Mouse (Mus musculus) midbrain, postnatal 0 days (tissue): ENCODE data around the gene Ubash3b. TPM values are rescaled to one million over a fixed set of nuclear protein-coding genes. Genes with fewer than 3 reads are reported as not detected.

Experiments
- ATAC-seq: fragments of 200-750 bp; cut with Nextera tagmentation; 2 replicates; pipeline ENCODE4 v1.8.0; 2017; ENCODE audit warnings: moderate number of reproducible peaks, mild to moderate bottlenecking, moderate TSS enrichment, moderate library complexity; ENCODE audit not compliant: low FRiP score
- DNase-seq: peaks from one replicate; pipeline ENCODE4 v3.0.0-alpha.2; 2015; ENCODE audit warnings: low spot score
- H3K27ac ChIP-seq: fragments of 300-500 bp; sonication (generic); 2 replicates; pipeline ENCODE4 v1.5.1; 2014; ENCODE audit warnings: low read depth, mild to moderate bottlenecking, low read length, mixed read lengths
- H3K27me3 ChIP-seq: fragments of 300-500 bp; sonication (generic); 2 replicates; pipeline ENCODE4 v1.6.1; 2014; ENCODE audit warnings: low read length, control low read depth, mixed read lengths; ENCODE audit not compliant: insufficient read depth
- H3K36me3 ChIP-seq: fragments of 300-500 bp; sonication (generic); 2 replicates; pipeline ENCODE4 v1.6.1; 2014; ENCODE audit warnings: low read length, control low read depth, mixed read lengths; ENCODE audit not compliant: insufficient read depth
- H3K4me1 ChIP-seq: fragments of 300-500 bp; sonication (generic); 2 replicates; pipeline ENCODE4 v1.6.1; 2014; ENCODE audit warnings: mild to moderate bottlenecking, control low read depth, antibody characterized with exemption, low read length, mixed read lengths; ENCODE audit not compliant: insufficient read depth
- H3K4me2 ChIP-seq: fragments of 300-500 bp; sonication (generic); 2 replicates; pipeline ENCODE4 v1.6.1; 2014; ENCODE audit warnings: low read depth, mild to moderate bottlenecking, low read length, mixed read lengths; ENCODE audit not compliant: poor library complexity, severe bottlenecking
- H3K4me3 ChIP-seq: fragments of 300-500 bp; sonication (generic); 2 replicates; pipeline ENCODE4 v1.5.1; 2014; ENCODE audit warnings: low read depth, mild to moderate bottlenecking, low read length, moderate library complexity
- H3K9ac ChIP-seq: fragments of 300-500 bp; sonication (generic); replicated peaks from 2 replicates; pipeline ENCODE4 v1.6.1; 2014; ENCODE audit warnings: mild to moderate bottlenecking, low read length, moderate library complexity, mixed read lengths; ENCODE audit not compliant: poor library complexity, severe bottlenecking
- H3K9me3 ChIP-seq: fragments of 300-500 bp; sonication (generic); 2 replicates; pipeline ENCODE4 v1.6.1; 2016; ENCODE audit warnings: low read length, control low read depth
- CTCF ChIP-seq: IDR thresholded peaks from 2 replicates; pipeline ENCODE4 v1.5.1; 2016; ENCODE audit warnings: antibody characterized with exemption, mild to moderate bottlenecking
- WGBS: fragments of 180-500 bp; shearing (Covaris S2); extraction: QIAGEN DNeasy Blood & Tissue Kit; methylation state at CpG from one replicate; pipeline ENCODE4 v1.1.7; 2014; 5-methylcytosine and 5-hydroxymethylcytosine counted together
- polyA plus RNA-seq: library from polyadenylated mRNA; unstranded; fragments of >200 nt; fragmentation: Nextera tagmentation; extraction: Ambion mirVana; gene quantifications from 2 replicates; pipeline ENCODE4 v1.2.1, GENCODE M21; 2015
- total RNA-seq: library from RNA; depleted of rRNA; stranded (reverse); fragments of >200 nt; gene quantifications from 2 replicates; pipeline ENCODE4 v1.2.3, GENCODE M21; 2014

The Ubash3b gene
- total and polyA plus RNA-seq, 2 experiments from 2014 or later = 23.1 to 32.3 TPM

DNA sequence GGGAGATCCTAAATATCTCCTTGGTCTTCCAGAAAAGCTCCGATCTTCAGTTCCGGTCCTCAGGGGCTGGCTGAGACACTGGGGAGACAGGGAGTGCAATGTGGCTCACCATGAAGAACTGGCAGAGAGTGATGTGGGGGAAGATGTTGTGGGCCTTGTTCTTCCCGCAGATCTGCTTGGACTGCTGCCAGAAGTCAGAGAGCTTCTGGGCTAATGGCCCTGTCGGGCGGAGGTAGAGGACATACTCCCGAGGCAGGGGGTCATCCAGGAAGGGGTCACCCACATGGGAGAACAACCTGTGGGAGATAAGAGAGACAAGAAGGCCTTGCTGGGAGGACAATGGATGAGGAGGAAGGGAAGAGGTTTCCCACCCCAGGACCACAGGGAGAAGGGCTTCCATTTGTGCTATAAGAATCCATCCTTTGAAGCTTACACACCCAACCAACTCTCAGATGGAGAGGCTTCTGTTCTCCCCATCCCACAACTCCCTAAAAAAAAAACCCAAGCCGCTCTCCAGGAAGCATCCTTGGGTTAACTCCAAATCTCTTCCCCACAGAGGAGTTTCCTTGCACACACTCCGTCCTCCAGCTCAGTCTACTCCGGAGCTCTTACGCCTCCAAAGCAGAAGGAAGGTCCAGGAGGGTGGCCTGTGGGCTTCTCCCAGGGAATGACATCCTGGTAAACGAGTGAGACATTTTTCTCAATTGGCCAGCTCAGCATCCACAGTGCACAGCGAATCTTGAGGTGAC, 111.0 kb downstream of the Ubash3b start:
- no peak overlapping the region for H3K4me2 ChIP-seq

DNA sequence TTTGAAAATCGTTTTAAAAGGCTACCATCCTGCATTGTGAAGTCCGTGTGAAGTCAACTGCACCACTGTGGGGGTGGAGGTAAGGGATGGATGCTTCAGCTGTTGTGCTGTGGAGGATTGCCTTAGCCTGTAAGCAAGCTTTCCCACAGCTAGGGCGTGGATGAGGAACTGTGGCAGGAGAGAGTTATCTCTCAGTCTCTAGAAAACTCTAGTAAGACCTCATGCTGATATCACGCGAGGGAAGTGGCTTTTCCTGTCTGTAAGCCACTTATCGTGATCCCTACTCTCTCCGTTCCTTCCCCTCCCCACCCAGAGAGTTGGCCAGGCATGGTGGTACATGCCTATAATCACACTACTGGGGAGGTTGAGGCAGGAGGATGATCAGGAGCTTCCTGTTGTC, 112.2 kb downstream of the Ubash3b start:
- H3K27ac ChIP-seq = no peak overlapping the region
- no peaks in the 10 kb centered on the region; the same call in 1 of the 2 replicates for H3K4me1 ChIP-seq
- H3K4me2 ChIP-seq = no peak overlapping the region
- H3K27me3 ChIP-seq = no peaks in the 10 kb centered on the region
- no peak for DNase-seq
- no peak for TF ChIP-seq CTCF
- ATAC-seq = no peak
- H3K4me3 ChIP-seq = no peak overlapping the region
- 86% methylated on average over 7 of the region's 7 CpGs for WGBS
- H3K9ac ChIP-seq = no peak overlapping the region
- H3K9me3 ChIP-seq = no peaks in the 10 kb centered on the region
- peaks cover 3% of the 10 kb centered on the region; the same call in 1 of the 2 replicates for H3K36me3 ChIP-seq

More for the DNA sequence above, 111.0 kb downstream of the Ubash3b start:
- ATAC-seq (no peak), DNase-seq (no peak)
- Histone ChIP-seq H3K27me3 (no peaks in the 10 kb centered on the region), H3K9ac (no peak overlapping the region), H3K4me1 (no peaks in the 10 kb centered on the region; the same call in 1 of the 2 replicates), H3K9me3 (no peaks in the 10 kb centered on the region), H3K4me3 (no peak overlapping the region), H3K36me3 (peaks cover 3% of the 10 kb centered on the region; the same call in 1 of the 2 replicates), H3K27ac (peak overlapping the region; percentile 72)
- 68% methylated on average over 12 of the region's 12 CpGs for WGBS
- TF ChIP-seq CTCF = no peak

GRCm38 (mm10) chr9:41048820-41049219, 112.7 kb downstream of the Ubash3b start:
- no peak overlapping the region for H3K27ac ChIP-seq
- H3K9me3 ChIP-seq = no peaks in the 10 kb centered on the region
- DNase-seq (no peak), ATAC-seq (no peak)
- no peak for TF ChIP-seq CTCF
- no peak overlapping the region for H3K9ac ChIP-seq
- H3K27me3 ChIP-seq = no peaks in the 10 kb centered on the region
- H3K4me1 ChIP-seq = no peaks in the 10 kb centered on the region; the same call in 1 of the 2 replicates
- 84% methylated on average over 3 of the region's 3 CpGs for WGBS
- no peak overlapping the region for H3K4me3 ChIP-seq
- no peak overlapping the region for H3K4me2 ChIP-seq
- H3K36me3 ChIP-seq = peaks cover 3% of the 10 kb centered on the region; the same call in 1 of the 2 replicates

DNA sequence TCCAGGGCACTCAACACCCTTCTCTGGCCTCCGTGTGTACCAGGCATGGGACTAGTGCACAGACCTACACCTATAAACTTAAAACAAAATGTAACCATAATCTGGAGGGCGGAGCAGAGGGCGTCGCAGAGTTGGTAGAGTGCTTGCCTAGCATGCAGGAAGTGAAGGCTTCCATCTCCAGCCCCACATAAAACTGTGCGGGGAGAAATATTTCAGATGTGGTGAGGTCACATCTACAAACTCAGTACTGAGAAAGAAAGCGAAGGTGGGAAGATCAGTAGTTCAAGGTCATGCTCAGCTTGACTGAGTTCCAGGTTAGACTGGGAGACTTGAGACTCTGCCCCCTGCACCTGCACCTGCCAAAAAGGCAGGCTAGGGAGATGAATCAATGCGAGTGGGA, 113.3 kb downstream of the Ubash3b start:
- H3K27ac ChIP-seq = no peak overlapping the region
- no peak overlapping the region for H3K4me2 ChIP-seq
- DNase-seq = no peak
- TF ChIP-seq CTCF = no peak
- H3K9ac ChIP-seq = no peak overlapping the region
- peaks cover 3% of the 10 kb centered on the region; the same call in 1 of the 2 replicates for H3K36me3 ChIP-seq
- WGBS = 96% methylated on average over 7 of the region's 7 CpGs
- no peaks in the 10 kb centered on the region for H3K27me3 ChIP-seq
- no peak for ATAC-seq
- H3K4me1 ChIP-seq = no peaks in the 10 kb centered on the region; the same call in 1 of the 2 replicates
- H3K4me3 ChIP-seq = no peak overlapping the region
- H3K9me3 ChIP-seq = no peaks in the 10 kb centered on the region

GRCm38 (mm10) chr9:41047654-41048053, 113.8 kb downstream of the Ubash3b start:
- H3K4me1 ChIP-seq = no peaks in the 10 kb centered on the region
- no peak overlapping the region for H3K27ac ChIP-seq
- no peak overlapping the region for H3K9ac ChIP-seq
- ATAC-seq (no peak), DNase-seq (no peak)
- 98% methylated on average over 2 of the region's 2 CpGs for WGBS
- peaks cover 5% of the 10 kb centered on the region; the same call in 1 of the 2 replicates for H3K36me3 ChIP-seq
- H3K27me3 ChIP-seq = no peaks in the 10 kb centered on the region
- no peak overlapping the region for H3K4me2 ChIP-seq
- TF ChIP-seq CTCF = no peak
- no peaks in the 10 kb centered on the region for H3K9me3 ChIP-seq
- H3K4me3 ChIP-seq = no peak overlapping the region

DNA sequence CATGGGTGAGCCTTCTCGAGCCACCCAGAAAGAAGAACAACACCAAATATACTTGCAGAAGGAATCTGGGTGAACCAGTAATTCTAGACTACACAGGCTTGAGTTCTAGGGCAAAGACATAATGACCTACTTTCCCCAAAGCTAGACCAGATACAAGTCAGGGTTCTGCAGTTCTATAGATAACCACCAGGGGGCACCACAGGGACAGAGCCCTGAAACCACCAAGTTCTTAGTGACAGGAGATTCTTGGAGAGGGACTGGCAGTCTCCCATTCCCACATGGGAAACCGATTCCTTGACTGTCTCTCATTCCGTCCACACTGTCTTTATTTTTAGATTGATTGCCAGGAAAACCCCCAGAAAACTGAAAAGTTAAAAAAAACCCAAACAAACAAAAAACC, 116.9 kb downstream of the Ubash3b start:
- no peaks in the 10 kb centered on the region for H3K27me3 ChIP-seq
- H3K27ac ChIP-seq = no peak overlapping the region
- H3K9me3 ChIP-seq = no peaks in the 10 kb centered on the region
- H3K4me3 ChIP-seq = no peak overlapping the region
- no peak overlapping the region for H3K9ac ChIP-seq
- no peaks in the 10 kb centered on the region for H3K4me1 ChIP-seq
- DNase-seq (peak; percentile 89), ATAC-seq (no peak)
- peaks cover 10% of the 10 kb centered on the region; the same call in 1 of the 2 replicates for H3K36me3 ChIP-seq
- H3K4me2 ChIP-seq = no peak overlapping the region
- WGBS = 21% methylated on average over 3 of the region's 3 CpGs
- peak; percentile 94 for TF ChIP-seq CTCF
